Mouse (Mus musculus) left cerebral cortex, postnatal 10 days (tissue): ENCODE data around the gene Nmt1. TPM values are rescaled to one million over a fixed set of nuclear protein-coding genes. Genes with fewer than 3 reads are reported as not detected.

Experiments
- DNase-seq, 2 experiments: peaks; one replicate each; pipeline ENCODE4 v3.0.0; 2021 to 2022; ENCODE audit warnings: low spot score in 2 of 2, mixed read lengths in 1 of 2; ENCODE audit errors: extremely low spot score in 1 of 2
- intact Hi-C: fragments of 180-260 bp; cut with DNase I; formaldehyde crosslinking; loops from one replicate; pipeline ENCODE4 v1.15.1; 2025
- total RNA-seq, 2 experiments: library from RNA; stranded (reverse); gene quantifications; 2 replicates each; pipeline ENCODE4 v1.2.3; 2021

The Nmt1 gene
- total RNA-seq, 2 experiments from 2014 or later: 82.8 to 83.1 TPM

- intact Hi-C loops: no loop called here
- DNase-seq: no peak
These were observed 70.7 kb downstream of the Nmt1 start for GRCm38 (mm10) chr11:103098531-103099190.

GRCm38 (mm10) chr11:103099352-103099940 lies 71.5 kb downstream of the Nmt1 start:
- intact Hi-C loops: no loop called here
- no peak for DNase-seq

GRCm38 (mm10) chr11:103100361-103100760 lies 72.4 kb downstream of the Nmt1 start:
- intact Hi-C loops: loop anchor here (5.0 kb wide), 1 partner anchor 57 kb away; no protein-coding TSS in a partner anchor

GRCm38 (mm10) chr11:103101481-103101865 lies 73.5 kb downstream of the Nmt1 start, which contains the start of the genes Plcd3 and Acbd4:
Gene Plcd3, minus strand, starts transcription at chr11:103101658.
Gene Acbd4, plus strand, starts transcription at chr11:103101682.
- intact Hi-C loops: loop anchor here (5.0 kb wide), 1 partner anchor 56 kb away; no protein-coding TSS in a partner anchor

More at GRCm38 (mm10) chr11:103100361-103100760, 72.4 kb downstream of the Nmt1 start:
- no peak for DNase-seq

GRCm38 (mm10) chr11:103101866-103102501 lies 74.0 kb downstream of the Nmt1 start:
- intact Hi-C loops: loop anchor here (2.0 to 5.0 kb wide), 2 partner anchors 55 to 225 kb away; no protein-coding TSS in a partner anchor
- DNase-seq: peak; percentile 60 to 80

More at GRCm38 (mm10) chr11:103101481-103101865, 73.5 kb downstream of the Nmt1 start, which contains the start of the genes Plcd3 and Acbd4:
- peak in 1 of 2 experiments; percentile 88 for DNase-seq

- DNase-seq: peak; percentile 94 to 96
- intact Hi-C loops: loop anchor here (2.0 to 5.0 kb wide), 2 partner anchors 54 to 224 kb away; no protein-coding TSS in a partner anchor
These were observed 74.8 kb downstream of the Nmt1 start for GRCm38 (mm10) chr11:103102725-103103349.

GRCm38 (mm10) chr11:103103621-103104020 lies 75.6 kb downstream of the Nmt1 start:
- DNase-seq: no peak
- intact Hi-C loops: loop anchor here (2.0 to 5.0 kb wide), 2 partner anchors 54 to 223 kb away; no protein-coding TSS in a partner anchor

GRCm38 (mm10) chr11:103104469-103104868 lies 76.5 kb downstream of the Nmt1 start:
- DNase-seq: no peak

GRCm38 (mm10) chr11:103105180-103105725 lies 77.3 kb downstream of the Nmt1 start:
- intact Hi-C loops: no loop called here
- no peak for DNase-seq

More at GRCm38 (mm10) chr11:103104469-103104868, 76.5 kb downstream of the Nmt1 start:
- intact Hi-C loops: loop anchor here (5.0 kb wide), 1 partner anchor 53 kb away; no protein-coding TSS in a partner anchor

GRCm38 (mm10) chr11:103105810-103106209 lies 77.8 kb downstream of the Nmt1 start:
- intact Hi-C loops: no loop called here
- no peak for DNase-seq

- DNase-seq: no peak
- intact Hi-C loops: no loop called here
These were observed 78.4 kb downstream of the Nmt1 start for GRCm38 (mm10) chr11:103106386-103106785.

GRCm38 (mm10) chr11:103111301-103111700 lies 83.3 kb downstream of the Nmt1 start:
- DNase-seq: no peak
- intact Hi-C loops: no loop called here

GRCm38 (mm10) chr11:103111881-103112551 lies 84.0 kb downstream of the Nmt1 start:
- intact Hi-C loops: no loop called here

GRCm38 (mm10) chr11:103112552-103112912 lies 84.5 kb downstream of the Nmt1 start:
- no peak for DNase-seq
- intact Hi-C loops: no loop called here

More at GRCm38 (mm10) chr11:103111881-103112551, 84.0 kb downstream of the Nmt1 start:
- peak in 1 of 2 experiments; percentile 74 for DNase-seq

GRCm38 (mm10) chr11:103113005-103113404 lies 85.0 kb downstream of the Nmt1 start:
- DNase-seq: no peak
- intact Hi-C loops: no loop called here

- no peak for DNase-seq
- intact Hi-C loops: no loop called here
These were observed 85.8 kb downstream of the Nmt1 start for GRCm38 (mm10) chr11:103113771-103114170.

GRCm38 (mm10) chr11:103114270-103114943 lies 86.4 kb downstream of the Nmt1 start:
- intact Hi-C loops: no loop called here
- DNase-seq: no peak
